Mouse (Mus musculus) embryonic facial prominence, embryonic 13.5 days (tissue): ENCODE results near the gene Mphosph9. TPM values are rescaled to one million over a fixed set of nuclear protein-coding genes. Genes with fewer than 3 reads are reported as not detected.
"Not testable (repeated sequence)": the region's sequence is repeated elsewhere in the genome, so short reads cannot be mapped to it uniquely, and the experiment has no call there.

Experiments
- ATAC-seq: fragments of 200-750 bp; cut with Nextera tagmentation; 2 replicates; pipeline ENCODE4 v1.8.0; 2017; ENCODE audit warnings: low read depth; ENCODE audit not compliant: insufficient number of reproducible peaks, insufficient read depth, low FRiP score, low TSS enrichment
- H3K27ac ChIP-seq: fragments of 300-500 bp; sonication (generic); 2 replicates; pipeline ENCODE4 v1.5.1; 2015; ENCODE audit warnings: moderate library complexity, mild to moderate bottlenecking, inconsistent platforms
- H3K27me3 ChIP-seq: fragments of 300-500 bp; sonication (generic); 2 replicates; pipeline ENCODE4 v1.6.1; 2015; ENCODE audit warnings: mild to moderate bottlenecking, inconsistent platforms
- H3K36me3 ChIP-seq: fragments of 300-500 bp; sonication (generic); 2 replicates; pipeline ENCODE4 v1.6.1; 2015; ENCODE audit warnings: mild to moderate bottlenecking, inconsistent platforms
- H3K4me1 ChIP-seq: fragments of 300-500 bp; sonication (generic); 2 replicates; pipeline ENCODE4 v1.6.1; 2015; ENCODE audit warnings: inconsistent platforms
- H3K4me2 ChIP-seq: fragments of 300-500 bp; sonication (generic); 2 replicates; pipeline ENCODE4 v1.6.1; 2015; ENCODE audit warnings: moderate library complexity, mild to moderate bottlenecking, inconsistent platforms
- H3K4me3 ChIP-seq: fragments of 300-500 bp; sonication (generic); 2 replicates; pipeline ENCODE4 v1.5.1; 2015; ENCODE audit warnings: mild to moderate bottlenecking, inconsistent platforms
- H3K9ac ChIP-seq: fragments of 300-500 bp; sonication (generic); 2 replicates; pipeline ENCODE4 v1.6.1; 2015; ENCODE audit warnings: mild to moderate bottlenecking, inconsistent platforms
- H3K9me3 ChIP-seq: fragments of 300-500 bp; sonication (generic); 2 replicates; pipeline ENCODE4 v1.6.1; 2016; ENCODE audit warnings: inconsistent platforms
- WGBS: fragments of 180-500 bp; shearing (Covaris S2); methylation state at CpG from one replicate; pipeline ENCODE4 v1.1.7; 2015; ENCODE audit warnings: mixed read lengths; 5-methylcytosine and 5-hydroxymethylcytosine counted together
- polyA plus RNA-seq: library from polyadenylated mRNA; unstranded; fragments of >200 nt; fragmentation: Nextera tagmentation; extraction: Ambion mirVana; gene quantifications from 2 replicates; pipeline ENCODE4 v1.2.1, GENCODE M21; 2015

The Mphosph9 gene
- polyA plus RNA-seq, 1 experiment from 2014 or later = 14.0 TPM

GRCm38 (mm10) chr5:124354574-124355424 is 27.0 kb upstream of the Mphosph9 start:
- H3K36me3 ChIP-seq = peaks cover 4% of the 10 kb centered on the region
- peak overlapping the region; percentile 100 for H3K9ac ChIP-seq
- H3K9me3 ChIP-seq = no peaks in the 10 kb centered on the region
- peak overlapping the region; percentile 63 for H3K4me2 ChIP-seq
- no peaks in the 10 kb centered on the region for H3K27me3 ChIP-seq
- under 1% methylated on average over 47 of the region's 60 CpGs for WGBS
- peak overlapping the region; percentile 93 for H3K4me3 ChIP-seq
- ATAC-seq = peak; percentile 17; the same call in 1 of the 2 replicates
- peak overlapping the region; percentile 99 for H3K27ac ChIP-seq
- H3K4me1 ChIP-seq = peaks cover 26% of the 10 kb centered on the region

GRCm38 (mm10) chr5:124353726-124354547 is 26.2 kb upstream of the Mphosph9 start:
- Histone ChIP-seq H3K4me2 (peak overlapping the region; percentile 90), H3K36me3 (peaks cover 13% of the 10 kb centered on the region), H3K4me3 (peak overlapping the region; percentile 93), H3K27me3 (no peaks in the 10 kb centered on the region), H3K27ac (peak overlapping the region; percentile 99), H3K9ac (peak overlapping the region; percentile 100), H3K9me3 (no peaks in the 10 kb centered on the region), H3K4me1 (peaks cover 26% of the 10 kb centered on the region)
- ATAC-seq = no peak
- WGBS = 1% methylated on average over 45 of the region's 132 CpGs

- peak overlapping the region; percentile 99 for H3K27ac ChIP-seq
- peak overlapping the region; percentile 100 for H3K9ac ChIP-seq
- no peaks in the 10 kb centered on the region for H3K9me3 ChIP-seq
- ATAC-seq = no peak
- peak overlapping the region; percentile 93 for H3K4me3 ChIP-seq
- under 1% methylated on average over 32 of the region's 32 CpGs for WGBS
- H3K36me3 ChIP-seq = peaks cover 20% of the 10 kb centered on the region
- peak overlapping the region; percentile 90 for H3K4me2 ChIP-seq
- H3K4me1 ChIP-seq = peaks cover 26% of the 10 kb centered on the region
- no peaks in the 10 kb centered on the region for H3K27me3 ChIP-seq
Measured at GRCm38 (mm10) chr5:124353011-124353725, 25.4 kb upstream of the Mphosph9 start.

GRCm38 (mm10) chr5:124352141-124352920 is 24.6 kb upstream of the Mphosph9 start:
- under 1% methylated on average over 24 of the region's 30 CpGs for WGBS
- H3K9ac ChIP-seq = peak overlapping the region; percentile 100
- peak overlapping the region; percentile 99 for H3K27ac ChIP-seq
- H3K4me3 ChIP-seq = peak overlapping the region; percentile 93
- peaks cover 26% of the 10 kb centered on the region for H3K4me1 ChIP-seq
- no peaks in the 10 kb centered on the region for H3K27me3 ChIP-seq
- H3K4me2 ChIP-seq = peak overlapping the region; percentile 90
- H3K9me3 ChIP-seq = no peaks in the 10 kb centered on the region
- H3K36me3 ChIP-seq = peaks cover 24% of the 10 kb centered on the region
- ATAC-seq = peak; percentile 88

- no peak for ATAC-seq
- WGBS = 48% methylated on average over 3 of the region's 3 CpGs
- H3K27me3 ChIP-seq = no peaks in the 10 kb centered on the region
Measured at GRCm38 (mm10) chr5:124351604-124352003, 23.8 kb upstream of the Mphosph9 start.

GRCm38 (mm10) chr5:124351111-124351560 is 23.4 kb upstream of the Mphosph9 start:
- Histone ChIP-seq H3K27me3 (no peaks in the 10 kb centered on the region), H3K9ac (peak overlapping the region; percentile 100), H3K4me3 (peak overlapping the region; percentile 93), H3K27ac (peak overlapping the region; percentile 99), H3K4me2 (peak overlapping the region; percentile 90), H3K4me1 (peaks cover 26% of the 10 kb centered on the region), H3K36me3 (peaks cover 33% of the 10 kb centered on the region), H3K9me3 (no peaks in the 10 kb centered on the region)
- WGBS = 34% methylated on average over 7 of the region's 7 CpGs
- 0 out of 2 replicates have a peak, but pooled peaks have one; percentile 10 for ATAC-seq

More at GRCm38 (mm10) chr5:124351604-124352003, 23.8 kb upstream of the Mphosph9 start:
- peak overlapping the region; percentile 90 for H3K4me2 ChIP-seq
- H3K9ac ChIP-seq = peak overlapping the region; percentile 100
- peaks cover 29% of the 10 kb centered on the region for H3K36me3 ChIP-seq
- peaks cover 26% of the 10 kb centered on the region for H3K4me1 ChIP-seq
- H3K27ac ChIP-seq = peak overlapping the region; percentile 99
- peak overlapping the region; percentile 93 for H3K4me3 ChIP-seq
- no peaks in the 10 kb centered on the region for H3K9me3 ChIP-seq

- Histone ChIP-seq H3K36me3 (peaks cover 36% of the 10 kb centered on the region), H3K4me1 (peaks cover 23% of the 10 kb centered on the region), H3K27me3 (no peaks in the 10 kb centered on the region), H3K27ac (peak overlapping the region; percentile 99), H3K9me3 (no peaks in the 10 kb centered on the region), H3K4me2 (peak overlapping the region; percentile 90; the same call in 1 of the 2 replicates), H3K4me3 (no peak overlapping the region; the same call in 1 of the 2 replicates), H3K9ac (peak overlapping the region; percentile 100; the same call in 1 of the 2 replicates)
- WGBS = 87% methylated on average over 2 of the region's 2 CpGs
- ATAC-seq = no peak
Measured at GRCm38 (mm10) chr5:124350350-124350749, 22.6 kb upstream of the Mphosph9 start.

GRCm38 (mm10) chr5:124349196-124349595 is 21.4 kb upstream of the Mphosph9 start:
- WGBS = 92% methylated on average over 17 of the region's 17 CpGs
- peaks cover 47% of the 10 kb centered on the region for H3K36me3 ChIP-seq
- no peaks in the 10 kb centered on the region for H3K27me3 ChIP-seq
- H3K9me3 ChIP-seq = no peaks in the 10 kb centered on the region
- ATAC-seq = no peak
- 0 out of 2 replicates have a peak overlapping the region, but pooled peaks have one; percentile 4 for H3K27ac ChIP-seq
- H3K4me1 ChIP-seq = peaks cover 23% of the 10 kb centered on the region
- no peak overlapping the region for H3K4me2 ChIP-seq
- no peak overlapping the region for H3K9ac ChIP-seq
- H3K4me3 ChIP-seq = no peak overlapping the region

- Histone ChIP-seq H3K4me3 (no peak overlapping the region), H3K9ac (no peak overlapping the region), H3K27me3 (no peaks in the 10 kb centered on the region), H3K36me3 (peaks cover 29% of the 10 kb centered on the region), H3K9me3 (no peaks in the 10 kb centered on the region), H3K27ac (peak overlapping the region; percentile 22; the same call in 1 of the 2 replicates), H3K4me2 (no peak overlapping the region), H3K4me1 (peaks cover 23% of the 10 kb centered on the region)
- ATAC-seq = no peak
- WGBS = 86% methylated on average over 8 of the region's 8 CpGs
Measured at GRCm38 (mm10) chr5:124342897-124343296, 15.1 kb upstream of the Mphosph9 start.

GRCm38 (mm10) chr5:124341753-124342339 is 14.1 kb upstream of the Mphosph9 start:
- H3K4me2 ChIP-seq, ATAC-seq, H3K9ac ChIP-seq, H3K27ac ChIP-seq, H3K27me3 ChIP-seq, H3K9me3 ChIP-seq, H3K4me3 ChIP-seq: not testable (repeated sequence)
- Histone ChIP-seq H3K4me1 (peaks cover 23% of the 10 kb centered on the region), H3K36me3 (peaks cover 26% of the 10 kb centered on the region)
- WGBS = 54% methylated on average over 6 of the region's 6 CpGs
